Mouse (Mus musculus): ENCODE measurements around the gene Rnf135.

- peak; percentile 27; the same call in 1 of the 2 replicates for TF ChIP-seq GATA1 (IDR thresholded peaks at IDR 0.05; ENCODE audit: low read length)
- TF ChIP-seq TAL1 (IDR thresholded peaks at IDR 0.05; ENCODE audit: low read length), result no peak
These were observed 41.7 kb upstream of the Rnf135 start, which contains the start of gene Tefm for GRCm38 (mm10) chr11:80141825-80142521.
